Mouse (Mus musculus): ENCODE measurements at regions not wholly inside any gene's neighbourhood (a gene's known extent, or its start where the extent isn't known, plus 50 kb on each side); places are given as distances from the start of the nearest gene placed in this dataset.

- no peak for TF ChIP-seq POLR2A (IDR thresholded peaks at IDR 0.05; ENCODE audit: borderline replicate concordance, extremely low read depth, insufficient read depth, insufficient read length, poor library complexity, severe bottlenecking)
- TF ChIP-seq CTCF (IDR thresholded peaks at IDR 0.05; ENCODE audit: borderline replicate concordance, extremely low read depth, insufficient read depth, insufficient read length) = no peak
Measured at GRCm38 (mm10) chr1:142166945-142167344, 1473.5 kb upstream of the B3galt2 start.

Data from brain, embryonic 14.5 days (tissue).